Mouse (Mus musculus) left cerebral cortex, postnatal 4 days (tissue): ENCODE measurements around the gene Aldh18a1. TPM values are rescaled to one million over a fixed set of nuclear protein-coding genes. Genes with fewer than 3 reads are reported as not detected.
"Not testable (repeated sequence)": the region's sequence is repeated elsewhere in the genome, so short reads cannot be mapped to it uniquely, and the experiment has no call there.

Source experiments
- DNase-seq: peaks from one replicate; pipeline ENCODE4 v3.0.0-alpha.2; 2022
- intact Hi-C: fragments of 180-260 bp; cut with DNase I; formaldehyde crosslinking; loops from one replicate; pipeline ENCODE4 v1.15.1; 2025
- total RNA-seq, 2 experiments: library from RNA; stranded (reverse); gene quantifications; 2 replicates each; pipeline ENCODE4 v1.2.3; 2021

The Aldh18a1 gene
- total RNA-seq, 2 experiments from 2014 or later = 39.7 to 42.1 TPM

- no peak for DNase-seq
- intact Hi-C loops = no loop called here
Measured at GRCm38 (mm10) chr19:40587491-40588292, 571 bp downstream of the Aldh18a1 start.

- intact Hi-C loops = no loop called here
- DNase-seq = no peak
Measured at GRCm38 (mm10) chr19:40586908-40587307, 1.4 kb downstream of the Aldh18a1 start.

GRCm38 (mm10) chr19:40581662-40582061, 6.6 kb downstream of the Aldh18a1 start:
- intact Hi-C loops = no loop called here
- DNase-seq = no peak

- DNase-seq = no peak
Measured at GRCm38 (mm10) chr19:40580902-40581301, 7.4 kb downstream of the Aldh18a1 start.

GRCm38 (mm10) chr19:40575438-40575837, 12.8 kb downstream of the Aldh18a1 start:
- intact Hi-C loops = no loop called here
- DNase-seq = no peak

More at GRCm38 (mm10) chr19:40580902-40581301, 7.4 kb downstream of the Aldh18a1 start:
- intact Hi-C loops = no loop called here

- DNase-seq = no peak
- intact Hi-C loops = no loop called here
Measured at GRCm38 (mm10) chr19:40570726-40571125, 17.5 kb downstream of the Aldh18a1 start.

GRCm38 (mm10) chr19:40567616-40568015, 20.6 kb downstream of the Aldh18a1 start:
- intact Hi-C loops = no loop called here

GRCm38 (mm10) chr19:40563880-40564645, 24.2 kb downstream of the Aldh18a1 start:
- intact Hi-C loops = no loop called here
- DNase-seq = no peak

More at GRCm38 (mm10) chr19:40567616-40568015, 20.6 kb downstream of the Aldh18a1 start:
- DNase-seq = peak; percentile 40

GRCm38 (mm10) chr19:40561521-40561920, 26.7 kb downstream of the Aldh18a1 start:
- intact Hi-C loops, DNase-seq: not testable (repeated sequence)

GRCm38 (mm10) chr19:40556029-40556428, 32.2 kb downstream of the Aldh18a1 start:
- intact Hi-C loops = no loop called here
- DNase-seq = no peak

- DNase-seq = no peak
- intact Hi-C loops = no loop called here
Measured at GRCm38 (mm10) chr19:40555136-40555535, 33.1 kb downstream of the Aldh18a1 start.

- no peak for DNase-seq
- intact Hi-C loops = no loop called here
Measured at GRCm38 (mm10) chr19:40554343-40554742, 33.9 kb downstream of the Aldh18a1 start.

- DNase-seq = no peak
- intact Hi-C loops = no loop called here
Measured at GRCm38 (mm10) chr19:40553849-40554248, 34.4 kb downstream of the Aldh18a1 start.

- intact Hi-C loops = no loop called here
- no peak for DNase-seq
Measured at GRCm38 (mm10) chr19:40553014-40553789, 35.1 kb downstream of the Aldh18a1 start.

- intact Hi-C loops = loop anchor here (5.0 to 10.0 kb wide), 3 partner anchors 202 to 1565 kb away; no protein-coding TSS in a partner anchor
- no peak for DNase-seq
Measured at GRCm38 (mm10) chr19:40549516-40550135, 38.6 kb downstream of the Aldh18a1 start.

- DNase-seq = no peak
- intact Hi-C loops = loop anchor here (5.0 to 10.0 kb wide), 3 partner anchors 202 to 1564 kb away; no protein-coding TSS in a partner anchor
Measured at GRCm38 (mm10) chr19:40548796-40549515, 39.3 kb downstream of the Aldh18a1 start.

GRCm38 (mm10) chr19:40548386-40548785, 39.9 kb downstream of the Aldh18a1 start:
- intact Hi-C loops = loop anchor here (5.0 to 10.0 kb wide), 3 partner anchors 201 to 1564 kb away; no protein-coding TSS in a partner anchor
- DNase-seq = no peak

- intact Hi-C loops = loop anchor here (5.0 to 10.0 kb wide), 4 partner anchors 153 to 1560 kb away; no protein-coding TSS in a partner anchor
- peak; percentile 68 for DNase-seq
Measured at GRCm38 (mm10) chr19:40544856-40545255, 43.4 kb downstream of the Aldh18a1 start.

GRCm38 (mm10) chr19:40542776-40543175, 45.5 kb downstream of the Aldh18a1 start:
- intact Hi-C loops = loop anchor here (5.0 to 10.0 kb wide), 3 partner anchors 150 to 1558 kb away; no protein-coding TSS in a partner anchor
- DNase-seq = no peak
